Mouse (Mus musculus): ENCODE results near the gene St6gal1. TPM values are rescaled to one million over a fixed set of nuclear protein-coding genes. Genes with fewer than 3 reads are reported as not detected.

Gene St6gal1
- polyA plus RNA-seq, 1 experiment from 2014 or later = 18.7 TPM

DNA sequence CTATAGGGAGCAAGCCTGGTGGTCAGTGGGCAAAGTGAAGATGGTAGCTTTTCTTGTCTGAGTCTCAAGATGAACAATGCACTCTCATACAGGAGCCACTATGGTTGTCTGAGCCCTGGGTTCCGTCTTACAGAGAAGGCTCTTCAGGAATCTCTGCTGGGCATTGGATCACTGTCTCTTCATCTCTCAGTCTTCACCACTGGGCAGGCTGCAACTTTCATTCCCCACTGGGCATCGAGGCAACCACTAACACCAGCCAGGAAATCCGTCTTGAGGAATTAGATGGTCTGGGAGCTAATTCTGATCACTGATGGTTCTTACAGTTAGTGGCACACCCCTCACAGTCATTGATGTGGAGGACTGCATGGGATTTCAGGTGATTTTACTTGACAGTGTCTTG, 73.9 kb downstream of the St6gal1 start:
- DNase-seq (ENCODE audit: low spot score) (no peak), ATAC-seq (replicated peaks; ENCODE audit: low FRiP score) (no peak)
- Histone ChIP-seq H3K4me1 (replicated peaks; ENCODE audit: control insufficient read depth, insufficient read depth, low read length) (no peaks in the 10 kb centered on the region; the same call in 1 of the 2 replicates), H3K36me3 (ENCODE audit: control insufficient read depth, insufficient read depth, low read length) (no peaks in the 10 kb centered on the region), H3K9me3 (ENCODE audit: control insufficient read depth, low read length) (no peaks in the 10 kb centered on the region), H3K4me2 (no peak overlapping the region), H3K27me3 (replicated peaks; ENCODE audit: control insufficient read depth, insufficient read depth, low read length) (no peaks in the 10 kb centered on the region), H3K9ac (ENCODE audit: low read depth, low read length) (no peak overlapping the region), H3K4me3 (ENCODE audit: low read depth, low read length) (no peak overlapping the region), H3K27ac (ENCODE audit: low read depth, low read length) (no peak overlapping the region)
- WGBS = 85% methylated on average over 3 of the region's 3 CpGs

DNA sequence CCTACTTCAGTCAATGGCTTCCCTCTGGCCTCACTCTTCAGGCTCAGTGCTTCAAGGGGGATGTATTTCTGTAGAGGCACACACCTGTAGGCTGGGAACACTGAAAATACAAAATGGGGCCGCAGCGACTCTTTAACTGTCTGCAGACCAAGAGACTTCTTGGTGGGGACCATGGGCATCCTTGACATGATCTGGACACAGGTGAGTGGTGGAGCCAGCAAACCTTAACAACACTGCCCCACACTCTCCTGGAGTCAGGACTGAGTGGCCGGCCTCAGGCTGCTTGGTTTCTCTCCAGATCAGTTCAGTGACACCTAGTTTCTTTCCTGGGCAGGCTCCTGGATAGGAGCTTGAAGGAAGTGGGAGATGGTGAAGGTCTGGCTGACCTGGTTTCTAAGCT, 74.4 kb downstream of the St6gal1 start:
- Histone ChIP-seq H3K4me3 (ENCODE audit: low read depth, low read length) (no peak overlapping the region), H3K9me3 (ENCODE audit: control insufficient read depth, low read length) (no peaks in the 10 kb centered on the region), H3K4me2 (no peak overlapping the region), H3K9ac (ENCODE audit: low read depth, low read length) (no peak overlapping the region), H3K27ac (ENCODE audit: low read depth, low read length) (no peak overlapping the region), H3K4me1 (replicated peaks; ENCODE audit: control insufficient read depth, insufficient read depth, low read length) (no peaks in the 10 kb centered on the region; the same call in 1 of the 2 replicates), H3K27me3 (replicated peaks; ENCODE audit: control insufficient read depth, insufficient read depth, low read length) (no peaks in the 10 kb centered on the region), H3K36me3 (ENCODE audit: control insufficient read depth, insufficient read depth, low read length) (no peaks in the 10 kb centered on the region)
- DNase-seq (ENCODE audit: low spot score) (no peak), ATAC-seq (replicated peaks; ENCODE audit: low FRiP score) (no peak)
- WGBS = 87% methylated on average over 3 of the region's 3 CpGs

GRCm38 (mm10) chr16:23299904-23300740, 75.6 kb downstream of the St6gal1 start:
- H3K27me3 ChIP-seq (replicated peaks; ENCODE audit: control insufficient read depth, insufficient read depth, low read length) = no peaks in the 10 kb centered on the region
- H3K4me2 ChIP-seq = no peak overlapping the region
- no peak for DNase-seq (ENCODE audit: low spot score)
- no peak overlapping the region for H3K9ac ChIP-seq (ENCODE audit: low read depth, low read length)
- 70% methylated on average over 7 of the region's 7 CpGs for WGBS
- no peak overlapping the region for H3K4me3 ChIP-seq (ENCODE audit: low read depth, low read length)
- no peak for ATAC-seq (replicated peaks; ENCODE audit: low FRiP score)
- H3K27ac ChIP-seq (ENCODE audit: low read depth, low read length) = no peak overlapping the region
- H3K36me3 ChIP-seq (ENCODE audit: control insufficient read depth, insufficient read depth, low read length) = no peaks in the 10 kb centered on the region
- H3K4me1 ChIP-seq (replicated peaks; ENCODE audit: control insufficient read depth, insufficient read depth, low read length) = no peaks in the 10 kb centered on the region; the same call in 1 of the 2 replicates
- H3K9me3 ChIP-seq (ENCODE audit: control insufficient read depth, low read length) = no peaks in the 10 kb centered on the region

DNA sequence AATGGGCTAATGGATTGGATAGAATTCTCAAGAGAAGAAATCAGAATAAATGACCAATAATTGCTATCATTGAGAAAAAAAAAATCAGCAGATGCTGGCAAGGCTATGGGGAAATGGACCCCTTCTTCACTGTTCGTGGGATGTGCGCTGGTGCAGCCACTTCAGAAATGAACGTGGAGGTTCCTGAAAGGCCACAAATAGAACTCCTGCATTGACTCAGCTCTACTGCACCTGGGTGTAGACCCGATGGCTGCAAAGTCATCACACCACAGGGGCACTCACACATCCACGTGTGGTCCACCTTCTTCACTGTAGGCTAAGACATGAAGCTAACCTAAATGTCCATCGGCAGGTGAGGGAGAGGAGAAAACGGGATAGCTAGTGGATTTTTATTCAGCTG, 77.2 kb downstream of the St6gal1 start:
- Histone ChIP-seq H3K27ac (ENCODE audit: low read depth, low read length) (no peak overlapping the region), H3K4me1 (replicated peaks; ENCODE audit: control insufficient read depth, insufficient read depth, low read length) (no peaks in the 10 kb centered on the region; the same call in 1 of the 2 replicates), H3K4me2 (no peak overlapping the region), H3K9me3 (ENCODE audit: control insufficient read depth, low read length) (no peaks in the 10 kb centered on the region), H3K36me3 (ENCODE audit: control insufficient read depth, insufficient read depth, low read length) (no peaks in the 10 kb centered on the region), H3K9ac (ENCODE audit: low read depth, low read length) (no peak overlapping the region), H3K27me3 (replicated peaks; ENCODE audit: control insufficient read depth, insufficient read depth, low read length) (no peaks in the 10 kb centered on the region), H3K4me3 (ENCODE audit: low read depth, low read length) (no peak overlapping the region)
- DNase-seq (ENCODE audit: low spot score) = no peak
- no peak for ATAC-seq (replicated peaks; ENCODE audit: low FRiP score)
- 81% methylated on average over 7 of the region's 7 CpGs for WGBS

DNA sequence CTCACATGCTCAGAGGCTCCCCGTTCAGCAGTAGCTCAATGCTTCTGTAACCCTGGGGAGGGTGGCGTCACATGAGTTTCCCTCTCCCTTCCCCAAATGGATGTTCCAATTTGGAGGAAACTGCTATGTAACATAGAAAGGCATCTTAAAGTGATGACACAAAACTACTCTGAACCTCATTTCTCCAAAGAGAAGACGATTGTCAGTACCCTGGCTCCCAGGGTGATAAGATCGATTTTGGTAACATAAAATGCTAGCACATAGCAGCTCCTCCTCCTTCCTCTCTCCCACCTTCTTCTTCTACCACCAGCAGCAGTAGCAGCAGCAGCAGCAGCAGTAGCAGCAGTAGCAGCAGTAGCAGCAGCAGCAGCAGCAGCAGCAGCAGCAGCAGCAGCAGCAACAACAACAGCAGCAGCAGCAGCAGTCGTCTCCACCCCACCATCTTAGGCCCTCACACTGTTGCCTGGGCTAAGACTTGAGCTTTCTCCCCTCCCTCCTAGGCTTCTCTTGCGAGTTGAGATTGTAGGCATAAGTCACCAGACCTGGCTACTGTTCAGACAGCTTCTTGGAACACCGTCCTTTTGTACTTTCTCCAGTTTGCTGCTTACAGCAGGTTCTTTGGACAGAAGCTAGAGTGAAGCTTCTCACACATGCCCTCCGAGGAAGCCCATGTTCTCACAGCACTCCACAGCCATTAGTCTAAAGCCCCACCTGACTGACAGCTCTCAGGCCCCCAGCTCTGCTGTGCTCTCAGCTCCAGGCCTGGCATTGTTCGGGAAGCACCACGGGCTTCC, 81.5 kb downstream of the St6gal1 start:
- H3K36me3 ChIP-seq (ENCODE audit: control insufficient read depth, insufficient read depth, low read length) = no peaks in the 10 kb centered on the region
- H3K4me2 ChIP-seq = no peak overlapping the region
- H3K4me3 ChIP-seq (ENCODE audit: low read depth, low read length) = no peak overlapping the region
- H3K27ac ChIP-seq (ENCODE audit: low read depth, low read length) = no peak overlapping the region
- no peak for ATAC-seq (replicated peaks; ENCODE audit: low FRiP score)
- WGBS = 53% methylated on average over 10 of the region's 10 CpGs
- no peak overlapping the region for H3K9ac ChIP-seq (ENCODE audit: low read depth, low read length)
- H3K27me3 ChIP-seq (replicated peaks; ENCODE audit: control insufficient read depth, insufficient read depth, low read length) = no peaks in the 10 kb centered on the region
- no peaks in the 10 kb centered on the region for H3K9me3 ChIP-seq (ENCODE audit: control insufficient read depth, low read length)
- H3K4me1 ChIP-seq (replicated peaks; ENCODE audit: control insufficient read depth, insufficient read depth, low read length) = no peaks in the 10 kb centered on the region
- no peak for DNase-seq (ENCODE audit: low spot score)

DNA sequence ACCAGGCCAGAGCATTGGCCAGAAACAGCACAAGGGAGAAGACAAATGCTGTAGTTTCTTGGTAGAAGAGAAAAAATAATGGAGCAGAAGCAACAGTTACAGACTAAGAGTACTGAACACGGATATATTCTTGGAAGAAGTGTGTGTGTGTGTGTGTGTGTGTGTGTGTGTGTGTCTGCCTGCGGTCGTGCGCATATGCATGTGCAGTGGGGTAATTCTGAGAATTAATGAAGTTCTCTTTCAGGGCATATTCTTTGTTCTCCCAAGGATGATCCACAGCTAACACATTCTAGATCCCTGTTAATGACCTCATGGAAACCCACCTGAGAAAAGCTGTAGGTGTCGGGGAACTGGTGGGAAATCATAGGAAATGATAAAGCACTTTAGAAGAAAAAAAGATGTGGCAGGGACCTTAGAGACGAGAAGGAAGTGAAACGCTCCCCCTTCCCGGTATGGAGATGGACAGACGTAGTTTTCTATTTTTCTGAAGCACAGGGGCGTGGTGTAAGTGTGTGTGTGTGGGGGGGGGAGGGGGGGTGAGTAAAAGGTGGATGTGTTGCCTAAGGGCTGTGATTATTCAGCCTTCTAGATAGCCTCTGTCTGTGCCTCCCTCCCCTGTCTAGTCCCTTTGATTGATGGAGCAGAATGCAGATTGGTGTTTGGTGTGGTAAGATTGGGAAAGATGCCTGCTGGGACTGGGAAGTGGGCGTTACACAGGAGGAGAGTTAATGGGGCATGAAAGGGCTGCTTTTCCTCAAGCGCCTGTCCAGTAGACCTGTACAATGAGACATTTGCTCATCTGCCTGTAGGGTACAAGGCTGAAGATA, 82.8 kb downstream of the St6gal1 start:
- Histone ChIP-seq H3K4me1 (replicated peaks; ENCODE audit: control insufficient read depth, insufficient read depth, low read length) (no peaks in the 10 kb centered on the region), H3K9me3 (ENCODE audit: control insufficient read depth, low read length) (no peaks in the 10 kb centered on the region), H3K27me3 (replicated peaks; ENCODE audit: control insufficient read depth, insufficient read depth, low read length) (no peaks in the 10 kb centered on the region), H3K36me3 (ENCODE audit: control insufficient read depth, insufficient read depth, low read length) (no peaks in the 10 kb centered on the region; the same call in 1 of the 2 replicates), H3K4me2 (no peak overlapping the region), H3K27ac (ENCODE audit: low read depth, low read length) (no peak overlapping the region), H3K4me3 (ENCODE audit: low read depth, low read length) (no peak overlapping the region), H3K9ac (ENCODE audit: low read depth, low read length) (no peak overlapping the region)
- no peak for DNase-seq (ENCODE audit: low spot score)
- WGBS = 51% methylated on average over 12 of the region's 12 CpGs
- no peak for ATAC-seq (replicated peaks; ENCODE audit: low FRiP score)

DNA sequence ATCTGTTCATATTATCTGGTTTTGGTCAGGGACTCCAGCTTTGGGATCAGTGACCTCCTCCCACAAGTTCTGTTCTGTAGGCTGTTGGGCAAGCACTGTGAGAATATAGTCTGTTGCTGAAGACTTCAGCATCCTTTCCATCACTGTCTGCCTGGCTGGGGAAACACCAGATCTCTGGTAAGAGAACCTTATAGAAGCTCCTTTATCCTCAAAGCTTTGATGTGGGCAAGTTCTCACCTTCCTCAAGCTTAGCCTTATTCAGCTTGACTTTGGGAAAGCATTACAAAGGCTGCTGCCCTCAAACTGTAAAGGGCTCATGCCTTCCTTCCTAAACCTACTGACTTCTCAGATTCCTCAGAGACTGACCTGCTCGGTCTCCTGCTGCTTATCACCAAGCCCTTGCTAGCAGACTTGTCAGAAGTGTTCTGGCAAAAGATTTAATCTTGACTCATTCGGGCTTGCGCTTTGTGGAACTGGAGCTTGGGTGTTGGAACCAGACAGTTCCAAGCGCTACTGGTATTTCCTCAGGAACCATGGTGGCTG, 83.5 kb downstream of the St6gal1 start:
- Histone ChIP-seq H3K4me1 (replicated peaks; ENCODE audit: control insufficient read depth, insufficient read depth, low read length) (no peaks in the 10 kb centered on the region), H3K9me3 (ENCODE audit: control insufficient read depth, low read length) (no peaks in the 10 kb centered on the region), H3K36me3 (ENCODE audit: control insufficient read depth, insufficient read depth, low read length) (no peaks in the 10 kb centered on the region; the same call in 1 of the 2 replicates), H3K27ac (ENCODE audit: low read depth, low read length) (no peak overlapping the region), H3K27me3 (replicated peaks; ENCODE audit: control insufficient read depth, insufficient read depth, low read length) (no peaks in the 10 kb centered on the region), H3K9ac (ENCODE audit: low read depth, low read length) (no peak overlapping the region), H3K4me3 (ENCODE audit: low read depth, low read length) (no peak overlapping the region), H3K4me2 (no peak overlapping the region)
- WGBS = 26% methylated on average over 4 of the region's 4 CpGs
- ATAC-seq (replicated peaks; ENCODE audit: low FRiP score) (no peak), DNase-seq (ENCODE audit: low spot score) (no peak)

DNA sequence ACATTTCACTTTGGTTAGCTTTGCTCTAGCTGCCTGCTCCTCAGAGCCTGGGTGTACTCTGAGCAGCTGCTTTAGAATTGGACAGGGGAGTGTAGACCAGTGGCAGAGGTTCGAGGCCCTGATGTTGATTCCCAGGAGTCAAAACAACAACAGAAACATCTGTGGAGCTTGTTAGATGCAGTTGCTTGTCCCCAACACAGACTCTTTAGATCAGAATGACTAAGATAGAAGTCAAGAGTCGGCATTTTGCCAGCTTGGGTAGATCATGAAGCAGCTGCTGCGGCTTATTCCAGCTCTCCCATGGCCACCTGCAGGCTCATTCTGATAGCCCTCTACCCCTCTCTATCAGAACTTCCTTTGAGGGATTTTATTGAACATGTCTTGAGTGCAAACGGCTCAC, 84.5 kb downstream of the St6gal1 start:
- Histone ChIP-seq H3K4me1 (replicated peaks; ENCODE audit: control insufficient read depth, insufficient read depth, low read length) (no peaks in the 10 kb centered on the region), H3K27ac (ENCODE audit: low read depth, low read length) (no peak overlapping the region), H3K9me3 (ENCODE audit: control insufficient read depth, low read length) (no peaks in the 10 kb centered on the region), H3K27me3 (replicated peaks; ENCODE audit: control insufficient read depth, insufficient read depth, low read length) (no peaks in the 10 kb centered on the region), H3K4me3 (ENCODE audit: low read depth, low read length) (no peak overlapping the region), H3K4me2 (no peak overlapping the region), H3K9ac (ENCODE audit: low read depth, low read length) (no peak overlapping the region), H3K36me3 (ENCODE audit: control insufficient read depth, insufficient read depth, low read length) (no peaks in the 10 kb centered on the region; the same call in 1 of the 2 replicates)
- 69% methylated on average over 4 of the region's 4 CpGs for WGBS
- ATAC-seq (replicated peaks; ENCODE audit: low FRiP score) (no peak), DNase-seq (ENCODE audit: low spot score) (no peak)
